Mouse (Mus musculus): ENCODE results near the gene Slc25a10. TPM values are rescaled to one million over a fixed set of nuclear protein-coding genes. Genes with fewer than 3 reads are reported as not detected.
A peak's percentile ranks its signal among the peaks of the same experiment; 100 is the strongest.

The Slc25a10 gene
- polyA plus RNA-seq (2015; fragmentation: Nextera tagmentation; extraction: Ambion mirVana) = 32.0 and 32.8 TPM in 2 replicates

GRCm38 (mm10) chr11:120491317-120492023 lies at the start of gene Slc25a10:
Slc25a10 (plus strand) TSS chr11:120491840.
- Histone ChIP-seq H3K27me3 (no peaks in the 10 kb centered on the region), H3K9me3 (no peaks in the 10 kb centered on the region), H3K9ac (peak within 1 kb of the TSS; percentile 94), H3K4me1 (replicated peaks) (peaks cover 46% of the 10 kb centered on the region), H3K4me3 (peak within 1 kb of the TSS; percentile 93), H3K36me3 (peaks cover 55% of the 10 kb centered on the region), H3K27ac (peak within 1 kb of the TSS; percentile 89), H3K4me2 (peak within 1 kb of the TSS; percentile 97)
- peak; percentile 86 for ATAC-seq (ENCODE audit: low FRiP score)
- under 1% methylated on average over 35 of the region's 35 CpGs for WGBS

DNA sequence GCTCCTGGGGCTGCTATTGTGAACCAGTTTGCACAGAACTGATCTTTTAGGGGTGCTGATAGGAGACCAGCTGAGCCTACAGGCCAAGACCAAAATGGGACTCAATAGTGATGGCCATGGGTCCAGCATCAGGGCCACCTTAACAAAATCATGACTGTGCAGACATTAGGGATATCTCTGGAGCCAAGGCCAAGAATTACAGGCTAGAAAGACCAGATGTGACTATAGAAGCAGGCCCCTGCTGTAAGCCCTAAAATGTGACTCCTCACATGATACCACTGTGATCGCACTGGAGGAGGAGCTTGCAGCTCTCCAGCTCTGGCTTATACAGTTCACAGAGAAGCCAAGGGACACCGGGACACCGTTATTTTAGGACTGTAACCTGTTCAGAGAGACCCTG lies 49.3 kb upstream of the Slc25a10 start, which contains the start of gene Tspan10:
TSS of gene Tspan10 (plus strand) at position 301 of the 400 bp plus-strand sequence.
- Histone ChIP-seq H3K4me1 (replicated peaks) (no peaks in the 10 kb centered on the region), H3K9me3 (no peaks in the 10 kb centered on the region), H3K27ac (no peak within 1 kb of the TSS), H3K4me2 (no peak within 1 kb of the TSS), H3K9ac (no peak within 1 kb of the TSS), H3K4me3 (no peak within 1 kb of the TSS), H3K36me3 (no peaks in the 10 kb centered on the region), H3K27me3 (no peaks in the 10 kb centered on the region)
- 94% methylated on average over 3 of the region's 3 CpGs for WGBS
- ATAC-seq (ENCODE audit: low FRiP score) = no peak

DNA sequence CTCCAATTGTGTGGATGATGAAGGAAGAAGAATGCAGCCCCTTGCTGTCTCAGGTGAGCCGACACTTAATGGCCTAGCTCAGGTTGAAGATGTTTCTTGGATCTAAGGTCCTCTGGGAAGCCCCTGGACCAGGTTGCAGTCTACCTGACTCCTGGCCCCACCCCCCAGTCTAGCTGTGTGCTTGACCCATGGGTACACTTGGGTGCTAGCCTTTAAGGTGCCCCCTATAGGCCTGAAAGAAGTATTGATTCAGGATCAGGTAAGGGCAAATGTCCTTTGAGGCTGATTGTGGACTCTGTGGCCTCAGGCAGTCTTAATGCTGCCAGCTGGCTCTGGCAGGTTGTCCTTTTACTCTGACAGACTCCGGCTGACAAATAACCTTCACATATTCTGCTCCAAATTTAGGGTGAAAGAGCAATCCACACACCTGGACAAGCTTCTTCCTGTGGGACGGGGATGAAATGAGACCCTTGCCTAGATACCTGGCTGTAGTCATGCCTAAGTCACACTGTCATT lies 48.8 kb upstream of the Slc25a10 start:
- H3K4me3 ChIP-seq = no peak overlapping the region
- 90% methylated on average over 3 of the region's 3 CpGs for WGBS
- no peaks in the 10 kb centered on the region for H3K4me1 ChIP-seq (replicated peaks)
- no peak overlapping the region for H3K4me2 ChIP-seq
- no peak for ATAC-seq (ENCODE audit: low FRiP score)
- no peaks in the 10 kb centered on the region for H3K27me3 ChIP-seq
- H3K27ac ChIP-seq = no peak overlapping the region
- no peaks in the 10 kb centered on the region for H3K36me3 ChIP-seq
- no peak overlapping the region for H3K9ac ChIP-seq
- H3K9me3 ChIP-seq = no peaks in the 10 kb centered on the region

DNA sequence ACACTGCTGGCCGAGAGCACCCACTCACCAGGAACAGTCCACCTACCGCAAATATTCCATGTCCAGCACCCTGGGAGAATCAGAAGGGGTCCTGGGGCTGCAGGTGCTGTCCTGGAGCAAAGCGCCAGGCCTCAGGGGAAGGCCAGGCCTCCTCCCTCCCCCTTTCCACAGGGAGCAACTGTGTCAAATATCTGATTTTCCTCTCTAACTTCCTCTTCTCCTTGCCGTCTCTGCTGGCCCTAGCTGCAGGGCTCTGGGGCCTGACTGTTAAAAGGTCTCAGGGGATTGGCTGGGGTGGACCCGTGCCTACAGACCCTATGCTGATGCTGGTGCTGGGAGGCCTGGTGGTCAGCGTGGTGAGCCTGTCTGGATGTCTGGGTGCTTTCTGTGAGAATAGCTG lies 47.5 kb upstream of the Slc25a10 start:
- H3K9me3 ChIP-seq = no peaks in the 10 kb centered on the region
- H3K27ac ChIP-seq = no peak overlapping the region
- H3K27me3 ChIP-seq = no peaks in the 10 kb centered on the region
- H3K9ac ChIP-seq = no peak overlapping the region
- ATAC-seq (ENCODE audit: low FRiP score) = no peak
- no peaks in the 10 kb centered on the region for H3K36me3 ChIP-seq
- H3K4me1 ChIP-seq (replicated peaks) = no peaks in the 10 kb centered on the region
- no peak overlapping the region for H3K4me2 ChIP-seq
- 83% methylated on average over 6 of the region's 6 CpGs for WGBS
- no peak overlapping the region for H3K4me3 ChIP-seq

- no peak overlapping the region for H3K9ac ChIP-seq
- 86% methylated on average over 3 of the region's 3 CpGs for WGBS
Observed at GRCm38 (mm10) chr11:120445475-120445874, 46.2 kb upstream of the Slc25a10 start.

GRCm38 (mm10) chr11:120447179-120447578 lies 44.5 kb upstream of the Slc25a10 start:
- WGBS = 80% methylated on average over 7 of the region's 7 CpGs
- Histone ChIP-seq H3K36me3 (no peaks in the 10 kb centered on the region), H3K4me3 (no peak overlapping the region), H3K9me3 (no peaks in the 10 kb centered on the region), H3K9ac (no peak overlapping the region), H3K4me2 (no peak overlapping the region), H3K27me3 (no peaks in the 10 kb centered on the region), H3K4me1 (replicated peaks) (no peaks in the 10 kb centered on the region), H3K27ac (no peak overlapping the region)
- no peak for ATAC-seq (ENCODE audit: low FRiP score)

More at GRCm38 (mm10) chr11:120445475-120445874, 46.2 kb upstream of the Slc25a10 start:
- ATAC-seq (ENCODE audit: low FRiP score) = no peak
- Histone ChIP-seq H3K4me1 (replicated peaks) (no peaks in the 10 kb centered on the region), H3K4me2 (no peak overlapping the region), H3K27ac (no peak overlapping the region), H3K4me3 (no peak overlapping the region), H3K9me3 (no peaks in the 10 kb centered on the region), H3K36me3 (no peaks in the 10 kb centered on the region), H3K27me3 (no peaks in the 10 kb centered on the region)

DNA sequence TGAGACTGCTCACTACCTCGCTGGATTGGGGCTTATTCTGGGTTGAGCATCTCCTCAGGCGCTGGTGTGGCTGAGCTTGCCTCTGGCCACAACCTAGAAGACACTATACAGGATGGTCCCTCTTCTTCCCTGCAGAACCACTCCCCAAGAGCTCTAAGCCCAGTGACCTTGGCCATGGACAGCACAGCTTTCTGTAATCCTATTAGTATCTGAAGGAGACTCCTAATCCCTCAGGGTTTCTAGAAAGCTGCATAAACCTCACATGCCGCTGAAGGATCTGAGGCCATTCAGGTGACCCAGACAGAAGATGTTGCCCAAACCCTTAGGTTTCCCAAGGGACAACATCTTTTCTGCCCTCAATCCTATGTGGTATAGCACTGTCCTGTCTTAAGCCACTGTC lies 39.4 kb upstream of the Slc25a10 start:
- no peak overlapping the region for H3K9ac ChIP-seq
- no peak overlapping the region for H3K4me2 ChIP-seq
- no peak overlapping the region for H3K27ac ChIP-seq
- peaks cover 3% of the 10 kb centered on the region; the same call in 1 of the 2 replicates for H3K36me3 ChIP-seq
- H3K9me3 ChIP-seq = no peaks in the 10 kb centered on the region
- no peak for ATAC-seq (ENCODE audit: low FRiP score)
- WGBS = 66% methylated on average over 3 of the region's 3 CpGs
- H3K4me3 ChIP-seq = no peak overlapping the region
- H3K27me3 ChIP-seq = no peaks in the 10 kb centered on the region
- peaks cover 7% of the 10 kb centered on the region for H3K4me1 ChIP-seq (replicated peaks)

- Histone ChIP-seq H3K4me3 (no peak within 1 kb of the TSS), H3K4me1 (replicated peaks) (peaks cover 10% of the 10 kb centered on the region), H3K27me3 (no peaks in the 10 kb centered on the region), H3K9ac (no peak within 1 kb of the TSS; the same call in 1 of the 2 replicates), H3K9me3 (no peaks in the 10 kb centered on the region), H3K4me2 (no peak within 1 kb of the TSS), H3K36me3 (peaks cover 3% of the 10 kb centered on the region; the same call in 1 of the 2 replicates), H3K27ac (no peak within 1 kb of the TSS)
- WGBS = 87% methylated on average over 4 of the region's 4 CpGs
- no peak for ATAC-seq (ENCODE audit: low FRiP score)
Observed at GRCm38 (mm10) chr11:120453306-120453705, 38.3 kb upstream of the Slc25a10 start, which contains the start of gene Pde6g. Pde6g (minus strand) TSS chr11:120453500.

DNA sequence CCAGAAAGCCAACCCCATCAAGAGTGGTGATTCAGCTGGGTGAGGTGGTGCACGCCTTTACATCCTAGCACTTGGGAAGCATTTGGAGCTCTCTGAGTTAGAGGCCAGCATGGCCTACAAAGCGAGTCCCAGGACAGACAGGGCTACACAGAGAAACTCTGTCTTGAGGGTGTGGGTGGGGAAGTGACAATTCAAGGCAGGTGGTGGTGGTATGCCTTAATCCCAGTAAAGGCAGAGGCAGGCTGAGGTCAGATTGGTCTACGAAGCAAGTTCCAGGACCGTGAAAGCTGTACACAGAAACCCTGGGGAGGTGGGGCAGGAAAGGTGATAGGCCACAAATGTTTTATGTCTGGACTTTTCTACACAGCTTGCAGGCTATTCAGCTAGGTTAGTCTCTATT lies 36.7 kb upstream of the Slc25a10 start:
- no peak for ATAC-seq (ENCODE audit: low FRiP score)
- peaks cover 7% of the 10 kb centered on the region; the same call in 1 of the 2 replicates for H3K36me3 ChIP-seq
- WGBS = 98% methylated on average over 4 of the region's 4 CpGs

GRCm38 (mm10) chr11:120455413-120455812 lies 36.2 kb upstream of the Slc25a10 start:
- 96% methylated on average over 7 of the region's 7 CpGs for WGBS
- Histone ChIP-seq H3K36me3 (peaks cover 9% of the 10 kb centered on the region; the same call in 1 of the 2 replicates), H3K4me2 (no peak overlapping the region), H3K4me3 (no peak overlapping the region), H3K9ac (no peak overlapping the region), H3K9me3 (no peaks in the 10 kb centered on the region), H3K27me3 (no peaks in the 10 kb centered on the region), H3K4me1 (replicated peaks) (peaks cover 21% of the 10 kb centered on the region), H3K27ac (no peak overlapping the region)
- ATAC-seq (ENCODE audit: low FRiP score) = no peak

More for the DNA sequence above, 36.7 kb upstream of the Slc25a10 start:
- H3K9ac ChIP-seq = no peak overlapping the region
- H3K4me2 ChIP-seq = no peak overlapping the region
- H3K27ac ChIP-seq = no peak overlapping the region
- H3K4me3 ChIP-seq = no peak overlapping the region
- H3K9me3 ChIP-seq = no peaks in the 10 kb centered on the region
- no peaks in the 10 kb centered on the region for H3K27me3 ChIP-seq
- peaks cover 21% of the 10 kb centered on the region for H3K4me1 ChIP-seq (replicated peaks)

GRCm38 (mm10) chr11:120457370-120457769 lies 34.3 kb upstream of the Slc25a10 start:
- Histone ChIP-seq H3K9me3 (no peaks in the 10 kb centered on the region), H3K4me1 (replicated peaks) (peaks cover 21% of the 10 kb centered on the region), H3K27ac (peak overlapping the region; percentile 87), H3K36me3 (peaks cover 28% of the 10 kb centered on the region), H3K4me2 (peak overlapping the region; percentile 90), H3K9ac (peak overlapping the region; percentile 96), H3K4me3 (peak overlapping the region; percentile 83), H3K27me3 (no peaks in the 10 kb centered on the region)
- ATAC-seq (ENCODE audit: low FRiP score) = 0 out of 2 replicates have a peak, but pooled peaks have one; percentile 3
- 36% methylated on average over 14 of the region's 14 CpGs for WGBS

GRCm38 (mm10) chr11:120457772-120458751 lies 33.6 kb upstream of the Slc25a10 start, which contains the start of the genes Oxld1 and Ccdc137:
Oxld1 (minus strand) TSS chr11:120458068.
Ccdc137 (plus strand) TSS chr11:120458115.
- Histone ChIP-seq H3K27me3 (no peaks in the 10 kb centered on the region), H3K4me3 (peak within 1 kb of the TSS; percentile 83), H3K4me1 (replicated peaks) (peaks cover 21% of the 10 kb centered on the region), H3K27ac (peak within 1 kb of the TSS; percentile 87), H3K9me3 (no peaks in the 10 kb centered on the region), H3K9ac (peak within 1 kb of the TSS; percentile 96), H3K36me3 (peaks cover 35% of the 10 kb centered on the region), H3K4me2 (peak within 1 kb of the TSS; percentile 90)
- 5% methylated on average over 62 of the region's 62 CpGs for WGBS
- peak; percentile 87 for ATAC-seq (ENCODE audit: low FRiP score)

All from hindbrain, embryonic 13.5 days (tissue).